In genomic region chr4:40840448-40840847, GRCm38 (mm10) we compare ENCODE assay signal across 13 mouse cellular contexts. TPM values are rescaled to one million over a fixed set of nuclear protein-coding genes. Genes with fewer than 3 reads are reported as not detected.
DNase-seq lines count a peak whose midpoint lies in the region; ATAC-seq and TF ChIP-seq lines count a peak whose summit lies in the region.
"Had no signal": no experiment of that assay in that cellular context is flagged by ENCODE, and none has a peak within 500 bp of the region (broad histone marks: within the 10 kb centered on the region; RNA-seq: fewer than 3 reads in every experiment).

No protein-coding gene starts in this region.

- ATAC-seq in heart, embryonic 13.5 days (ENCODE audit: extremely low read depth, insufficient number of reproducible peaks, low FRiP score, low TSS enrichment) = no peak
- peak; percentile 57; the same call in 1 of the 2 replicates for ATAC-seq in monocyte, adult 5-6 weeks (replicated peaks; ENCODE audit: insufficient number of reproducible peaks, low FRiP score, low TSS enrichment, poor library complexity, severe bottlenecking)
- no peak for ATAC-seq in forebrain, postnatal 0 days

- WGBS in heart, embryonic 13.5 days = 43% methylated on average over 2 of the region's 2 CpGs
- 81% methylated on average over 2 of the region's 2 CpGs for WGBS in heart, embryonic 10.5 days
- WGBS in forebrain, postnatal 0 days = 87% methylated on average over 2 of the region's 2 CpGs

- no peaks in the 10 kb centered on the region for H3K9me3 ChIP-seq in heart, embryonic 13.5 days
- H3K9me3 ChIP-seq in heart, embryonic 10.5 days = no peaks in the 10 kb centered on the region
- no peaks in the 10 kb centered on the region for H3K9me3 ChIP-seq in forebrain, postnatal 0 days (ENCODE audit: low read length)

- H3K4me3 ChIP-seq in heart, embryonic 13.5 days = no peak overlapping the region
- H3K4me3 ChIP-seq in heart, embryonic 10.5 days = no peak overlapping the region
- H3K4me3 ChIP-seq in brown adipose tissue, adult 24 weeks (ENCODE audit: insufficient read depth, low read depth, low read length) = no peak overlapping the region
- no peak overlapping the region for H3K4me3 ChIP-seq in forebrain, postnatal 0 days (ENCODE audit: low read depth, low read length)
- H3K4me3 ChIP-seq: left cerebral cortex, adult 2 months had no signal

- H3K4me1 ChIP-seq in heart, embryonic 13.5 days = peaks cover 97% of the 10 kb centered on the region
- H3K4me1 ChIP-seq in heart, embryonic 10.5 days = peaks cover 83% of the 10 kb centered on the region
- peaks cover 49% of the 10 kb centered on the region for H3K4me1 ChIP-seq in brown adipose tissue, adult 24 weeks (ENCODE audit: control insufficient read depth, insufficient read depth, insufficient read length, low read length)
- H3K4me1 ChIP-seq in forebrain, postnatal 0 days (ENCODE audit: insufficient read depth) = 0 out of 2 replicates have a peak, but pooled peaks cover 11% of the 10 kb centered on the region

- no peak overlapping the region for H3K9ac ChIP-seq in heart, embryonic 13.5 days
- H3K9ac ChIP-seq in forebrain, postnatal 0 days = no peak overlapping the region
- H3K9ac ChIP-seq: hindbrain, embryonic 14.5 days had no signal

- no peak for DNase-seq in heart, embryonic 10.5 days (ENCODE audit: low spot score)
- peak; percentile 47 for DNase-seq in lung, postnatal 36 days
- DNase-seq in lung, postnatal 10 days = no peak
- DNase-seq in right cerebral cortex, postnatal 25 days = no peak
- no peak for DNase-seq in forebrain, postnatal 0 days
- DNase-seq: cerebellum, postnatal 10 days; kidney, adult 18-20 months; right cerebral cortex, postnatal 14 days had no signal

- H3K4me2 ChIP-seq in heart, embryonic 13.5 days = no peak overlapping the region
- no peak overlapping the region for H3K4me2 ChIP-seq in forebrain, postnatal 0 days (ENCODE audit: low read depth)
- H3K4me2 ChIP-seq: hindbrain, embryonic 14.5 days had no signal

- H3K36me3 ChIP-seq in heart, embryonic 13.5 days = no peaks in the 10 kb centered on the region
- H3K36me3 ChIP-seq in heart, embryonic 10.5 days = peaks cover 5% of the 10 kb centered on the region; the same call in 1 of the 2 replicates
- no peaks in the 10 kb centered on the region; the same call in 1 of the 2 replicates for H3K36me3 ChIP-seq in forebrain, postnatal 0 days (ENCODE audit: insufficient read depth)

- H3K27ac ChIP-seq in heart, embryonic 13.5 days (replicated peaks) = peak overlapping the region; percentile 93
- H3K27ac ChIP-seq in heart, embryonic 10.5 days = no peak overlapping the region
- H3K27ac ChIP-seq in brown adipose tissue, adult 24 weeks (replicated peaks; ENCODE audit: low read depth, low read length) = peak overlapping the region; percentile 45; the same call in 1 of the 2 replicates
- no peak overlapping the region for H3K27ac ChIP-seq in forebrain, postnatal 0 days (ENCODE audit: low read depth, low read length)
- H3K27ac ChIP-seq: hindbrain, embryonic 14.5 days; left cerebral cortex, adult 2 months had no signal

- no peaks in the 10 kb centered on the region for H3K27me3 ChIP-seq in heart, embryonic 13.5 days (replicated peaks)
- H3K27me3 ChIP-seq in heart, embryonic 10.5 days (ENCODE audit: insufficient read depth, poor library complexity, severe bottlenecking) = no peaks in the 10 kb centered on the region
- no peaks in the 10 kb centered on the region for H3K27me3 ChIP-seq in forebrain, postnatal 0 days (ENCODE audit: insufficient read depth, low read length)

- no peak for TF ChIP-seq CTCF in forebrain, postnatal 0 days (IDR thresholded peaks at IDR 0.05; ENCODE audit: low read depth)

RNA-seq across cellular contexts. Expression of gene B4galt1, which starts 13.4 kb away (rescaled TPM):
- polyA plus RNA-seq in heart, embryonic 13.5 days (2015; fragmentation: Nextera tagmentation; extraction: Ambion mirVana) = 46.2 and 48.1 TPM in 2 replicates
- polyA plus RNA-seq in heart, embryonic 10.5 days (2016; fragmentation: Nextera tagmentation; extraction: Ambion mirVana) = 38.1 and 47.1 TPM in 2 replicates
- polyA plus RNA-seq in brown adipose tissue, adult 24 weeks (2012; ENCODE audit: insufficient read depth, insufficient read length, missing spikeins) = 33.0 and 33.8 TPM in 2 replicates
- 27.7 to 60.9 TPM (median 40.1 TPM) in 3 replicates for total RNA-seq in monocyte, adult 5-6 weeks (2017)
- 6.8 and 10.0 TPM in 2 replicates for total RNA-seq in forebrain, postnatal 0 days (2014; rRNA removed)
- polyA plus RNA-seq in forebrain, postnatal 0 days (2015; fragmentation: Nextera tagmentation; extraction: Ambion mirVana) = 4.6 and 4.9 TPM in 2 replicates

Comparison
In these comparisons a context has a peak if more than half of its experiments do, and no peak if none do; other contexts are left out.
1. H3K27ac ChIP-seq: peak in heart, embryonic 13.5 days (single experiment) and brown adipose tissue, adult 24 weeks (single experiment); none in heart, embryonic 10.5 days (single experiment) and forebrain, postnatal 0 days (single experiment).